Mouse (Mus musculus): ENCODE measurements around the gene Ddx54. TPM values are rescaled to one million over a fixed set of nuclear protein-coding genes. Genes with fewer than 3 reads are reported as not detected.

Gene Ddx54
- polyA plus RNA-seq, 2 experiments = 9.9 to 12.4 TPM

DNA sequence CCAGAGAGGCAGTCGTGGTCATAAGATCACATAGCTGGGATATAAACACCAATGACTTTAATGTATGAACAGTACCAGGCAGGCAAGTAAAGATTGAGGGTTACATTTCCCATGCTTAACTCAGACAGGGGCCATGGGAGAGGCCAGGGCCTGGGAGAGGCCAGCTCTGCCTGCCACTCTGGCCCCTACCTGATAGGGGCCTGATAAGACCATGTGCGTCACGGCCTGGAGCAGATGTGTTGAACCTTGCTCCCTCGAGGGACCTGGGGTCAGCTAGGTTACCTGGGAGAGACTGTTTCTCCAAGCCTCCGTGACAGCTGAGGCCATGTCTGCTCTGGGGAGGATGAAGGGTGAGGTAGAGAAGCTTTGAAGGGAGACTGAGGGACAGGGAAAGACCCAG lies 38.7 kb downstream of the Ddx54 start:
- Histone ChIP-seq H3K4me1 (replicated peaks; ENCODE audit: control insufficient read depth in 2 of 2, insufficient read depth in 2 of 2, low read length in 1 of 2) (peaks cover 2 to 6% of the 10 kb centered on the region in 2 experiments; a peak in 2 of 4 replicates), H3K36me3 (replicated peaks; ENCODE audit: control insufficient read depth, insufficient read depth, low read depth) (no peaks in the 10 kb centered on the region), H3K4me2 (ENCODE audit: low read depth) (no peak overlapping the region), H3K27me3 (ENCODE audit: control insufficient read depth, insufficient read depth, low read length) (peaks cover 24% of the 10 kb centered on the region), H3K9ac (replicated peaks) (no peak overlapping the region), H3K27ac (no peak overlapping the region), H3K9me3 (ENCODE audit: control insufficient read depth, low read length) (no peaks in the 10 kb centered on the region), H3K4me3 (ENCODE audit: insufficient read depth in 1 of 2, low read depth in 2 of 2, low read length in 2 of 2) (no peak overlapping the region)
- no peak for DNase-seq (ENCODE audit: low read depth in 3 of 3, low spot score in 3 of 3)
- no peak for TF ChIP-seq EP300 (IDR thresholded peaks at IDR 0.05; ENCODE audit: low read depth)
- no peak for TF ChIP-seq CTCF (IDR thresholded peaks at IDR 0.05; ENCODE audit: low read depth)
- 31% methylated on average over 5 of the region's 5 CpGs for WGBS (ENCODE audit: insufficient replicate concordance)
- no peak for ATAC-seq (ENCODE audit: insufficient read depth)

GRCm38 (mm10) chr5:120652915-120653701 lies 40.6 kb downstream of the Ddx54 start:
- H3K36me3 ChIP-seq (replicated peaks; ENCODE audit: control insufficient read depth, insufficient read depth, low read depth) = no peaks in the 10 kb centered on the region
- peaks cover 2 to 6% of the 10 kb centered on the region in 2 experiments; a peak in 2 of 4 replicates for H3K4me1 ChIP-seq (replicated peaks; ENCODE audit: control insufficient read depth in 2 of 2, insufficient read depth in 2 of 2, low read length in 1 of 2)
- no peak for ATAC-seq (ENCODE audit: insufficient read depth)
- H3K4me2 ChIP-seq (ENCODE audit: low read depth) = no peak overlapping the region
- no peak overlapping the region for H3K27ac ChIP-seq
- peaks cover 20% of the 10 kb centered on the region for H3K27me3 ChIP-seq (ENCODE audit: control insufficient read depth, insufficient read depth, low read length)
- TF ChIP-seq EP300 (IDR thresholded peaks at IDR 0.05; ENCODE audit: low read depth) (no peak), CTCF (IDR thresholded peaks at IDR 0.05; ENCODE audit: low read depth) (no peak)
- no peak overlapping the region for H3K9ac ChIP-seq (replicated peaks)
- WGBS (ENCODE audit: insufficient replicate concordance) = 69% methylated on average over 28 of the region's 28 CpGs
- no peaks in the 10 kb centered on the region for H3K9me3 ChIP-seq (ENCODE audit: control insufficient read depth, low read length)
- no peak for DNase-seq (ENCODE audit: low read depth in 3 of 3, low spot score in 3 of 3)
- H3K4me3 ChIP-seq (ENCODE audit: insufficient read depth in 1 of 2, low read depth in 2 of 2, low read length in 2 of 2) = no peak overlapping the region

GRCm38 (mm10) chr5:120653873-120654272 lies 41.3 kb downstream of the Ddx54 start:
- no peak overlapping the region for H3K4me3 ChIP-seq (ENCODE audit: insufficient read depth in 1 of 2, low read depth in 2 of 2, low read length in 2 of 2)
- H3K4me1 ChIP-seq (replicated peaks; ENCODE audit: control insufficient read depth in 2 of 2, insufficient read depth in 2 of 2, low read length in 1 of 2) = peaks cover 0 to 1% of the 10 kb centered on the region in 2 experiments; a peak in 1 of 4 replicates
- H3K4me2 ChIP-seq (ENCODE audit: low read depth) = no peak overlapping the region
- no peaks in the 10 kb centered on the region for H3K36me3 ChIP-seq (replicated peaks; ENCODE audit: control insufficient read depth, insufficient read depth, low read depth)
- H3K27ac ChIP-seq = no peak overlapping the region
- no peaks in the 10 kb centered on the region for H3K9me3 ChIP-seq (ENCODE audit: control insufficient read depth, low read length)
- TF ChIP-seq EP300 (IDR thresholded peaks at IDR 0.05; ENCODE audit: low read depth) (no peak), CTCF (IDR thresholded peaks at IDR 0.05; ENCODE audit: low read depth) (no peak)
- 72% methylated on average over 2 of the region's 2 CpGs for WGBS (ENCODE audit: insufficient replicate concordance)
- ATAC-seq (ENCODE audit: insufficient read depth) (no peak), DNase-seq (ENCODE audit: low read depth in 3 of 3, low spot score in 3 of 3) (no peak)
- H3K27me3 ChIP-seq (ENCODE audit: control insufficient read depth, insufficient read depth, low read length) = peaks cover 20% of the 10 kb centered on the region
- no peak overlapping the region for H3K9ac ChIP-seq (replicated peaks)

DNA sequence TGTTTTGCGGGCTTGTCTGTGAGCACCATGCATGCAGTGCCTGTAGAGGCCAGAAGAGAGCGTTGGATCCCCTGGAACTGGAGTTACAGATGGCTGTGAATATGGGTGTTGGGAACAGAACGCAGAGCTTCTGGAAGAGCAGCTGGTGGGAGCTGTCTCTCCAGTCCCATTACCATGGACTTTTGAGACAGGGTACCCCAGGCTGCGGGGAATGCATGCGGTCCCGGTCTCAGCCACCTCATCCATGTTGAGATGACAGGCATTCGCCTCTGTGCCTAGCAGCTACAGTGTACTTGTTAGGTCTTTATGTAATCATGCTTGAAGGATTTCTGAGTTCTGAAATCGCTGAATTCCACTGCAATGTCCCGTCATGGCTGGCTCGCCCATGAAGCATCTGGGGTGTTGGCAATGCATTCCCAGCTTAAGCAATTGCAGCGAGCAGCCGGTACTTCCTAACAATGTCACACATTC lies 43.8 kb downstream of the Ddx54 start:
- no peak overlapping the region for H3K9ac ChIP-seq (replicated peaks)
- H3K27me3 ChIP-seq (ENCODE audit: control insufficient read depth, insufficient read depth, low read length) = no peaks in the 10 kb centered on the region; the same call in 1 of the 2 replicates
- DNase-seq (ENCODE audit: low read depth in 3 of 3, low spot score in 3 of 3) (no peak), ATAC-seq (ENCODE audit: insufficient read depth) (no peak)
- no peaks in the 10 kb centered on the region for H3K4me1 ChIP-seq (replicated peaks; ENCODE audit: control insufficient read depth in 2 of 2, insufficient read depth in 2 of 2, low read length in 1 of 2)
- H3K4me3 ChIP-seq (ENCODE audit: insufficient read depth in 1 of 2, low read depth in 2 of 2, low read length in 2 of 2) = no peak overlapping the region
- TF ChIP-seq CTCF (IDR thresholded peaks at IDR 0.05; ENCODE audit: low read depth) = no peak
- no peak for TF ChIP-seq EP300 (IDR thresholded peaks at IDR 0.05; ENCODE audit: low read depth)
- H3K27ac ChIP-seq = no peak overlapping the region
- 71% methylated on average over 12 of the region's 12 CpGs for WGBS (ENCODE audit: insufficient replicate concordance)
- H3K9me3 ChIP-seq (ENCODE audit: control insufficient read depth, low read length) = no peaks in the 10 kb centered on the region
- no peaks in the 10 kb centered on the region for H3K36me3 ChIP-seq (replicated peaks; ENCODE audit: control insufficient read depth, insufficient read depth, low read depth)
- H3K4me2 ChIP-seq (ENCODE audit: low read depth) = no peak overlapping the region

- Histone ChIP-seq H3K4me1 (replicated peaks; ENCODE audit: control insufficient read depth in 2 of 2, insufficient read depth in 2 of 2, low read length in 1 of 2) (no peaks in the 10 kb centered on the region), H3K9me3 (ENCODE audit: control insufficient read depth, low read length) (no peaks in the 10 kb centered on the region), H3K27ac (no peak overlapping the region), H3K4me2 (ENCODE audit: low read depth) (no peak overlapping the region), H3K9ac (replicated peaks) (no peak overlapping the region), H3K27me3 (ENCODE audit: control insufficient read depth, insufficient read depth, low read length) (no peaks in the 10 kb centered on the region; the same call in 1 of the 2 replicates), H3K4me3 (ENCODE audit: insufficient read depth in 1 of 2, low read depth in 2 of 2, low read length in 2 of 2) (no peak overlapping the region), H3K36me3 (replicated peaks; ENCODE audit: control insufficient read depth, insufficient read depth, low read depth) (no peaks in the 10 kb centered on the region)
- TF ChIP-seq CTCF (IDR thresholded peaks at IDR 0.05; ENCODE audit: low read depth) (no peak), EP300 (IDR thresholded peaks at IDR 0.05; ENCODE audit: low read depth) (no peak)
- 46% methylated on average over 5 of the region's 5 CpGs for WGBS (ENCODE audit: insufficient replicate concordance)
- no peak for DNase-seq (ENCODE audit: low read depth in 3 of 3, low spot score in 3 of 3)
- ATAC-seq (ENCODE audit: insufficient read depth) = no peak
Measured at GRCm38 (mm10) chr5:120660816-120661215, 48.3 kb downstream of the Ddx54 start.

Data from liver, embryonic 14.5 days (tissue).